Mouse (Mus musculus) heart, adult 2 months (tissue): ENCODE measurements at regions not wholly inside any gene's neighbourhood (a gene's known extent, or its start where the extent isn't known, plus 50 kb on each side); places are given as distances from the start of the nearest gene placed in this dataset.

Experiments
- CTCF ChIP-seq: fragments of 200-600 bp; IDR thresholded peaks from 2 replicates; pipeline ENCODE4 v1.8.1; 2022; ENCODE audit warnings: antibody characterized with exemption, mild to moderate bottlenecking, moderate library complexity
- EP300 ChIP-seq: fragments of 200-500 bp; IDR thresholded peaks from 2 replicates; pipeline ENCODE4 v1.6.1; 2011; ENCODE audit warnings: low read depth, low read length, control low read depth; ENCODE audit not compliant: insufficient read depth
- POLR2A ChIP-seq: fragments of 200-500 bp; IDR thresholded peaks from 2 replicates; pipeline ENCODE4 v1.6.1; 2011; ENCODE audit warnings: mild to moderate bottlenecking, low read depth, low read length, control low read depth; ENCODE audit not compliant: insufficient read depth

- no peak for TF ChIP-seq CTCF
- TF ChIP-seq EP300, result no peak
- TF ChIP-seq POLR2A, result no peak
These were observed 90.5 kb upstream of the Vps8 start for GRCm38 (mm10) chr16:21332411-21332810.
